Mouse (Mus musculus) ES-Bruce4 (cell line): ENCODE data around the gene Cdc42.

Experiments
- CTCF ChIP-seq: IDR thresholded peaks from one replicate; pipeline ENCODE4 v1.8.1; 2011; ENCODE audit warnings: low read depth, low read length
- POLR2A ChIP-seq: IDR thresholded peaks from one replicate; pipeline ENCODE4 v1.8.1; 2011; ENCODE audit warnings: low read length; ENCODE audit not compliant: insufficient read depth

DNA sequence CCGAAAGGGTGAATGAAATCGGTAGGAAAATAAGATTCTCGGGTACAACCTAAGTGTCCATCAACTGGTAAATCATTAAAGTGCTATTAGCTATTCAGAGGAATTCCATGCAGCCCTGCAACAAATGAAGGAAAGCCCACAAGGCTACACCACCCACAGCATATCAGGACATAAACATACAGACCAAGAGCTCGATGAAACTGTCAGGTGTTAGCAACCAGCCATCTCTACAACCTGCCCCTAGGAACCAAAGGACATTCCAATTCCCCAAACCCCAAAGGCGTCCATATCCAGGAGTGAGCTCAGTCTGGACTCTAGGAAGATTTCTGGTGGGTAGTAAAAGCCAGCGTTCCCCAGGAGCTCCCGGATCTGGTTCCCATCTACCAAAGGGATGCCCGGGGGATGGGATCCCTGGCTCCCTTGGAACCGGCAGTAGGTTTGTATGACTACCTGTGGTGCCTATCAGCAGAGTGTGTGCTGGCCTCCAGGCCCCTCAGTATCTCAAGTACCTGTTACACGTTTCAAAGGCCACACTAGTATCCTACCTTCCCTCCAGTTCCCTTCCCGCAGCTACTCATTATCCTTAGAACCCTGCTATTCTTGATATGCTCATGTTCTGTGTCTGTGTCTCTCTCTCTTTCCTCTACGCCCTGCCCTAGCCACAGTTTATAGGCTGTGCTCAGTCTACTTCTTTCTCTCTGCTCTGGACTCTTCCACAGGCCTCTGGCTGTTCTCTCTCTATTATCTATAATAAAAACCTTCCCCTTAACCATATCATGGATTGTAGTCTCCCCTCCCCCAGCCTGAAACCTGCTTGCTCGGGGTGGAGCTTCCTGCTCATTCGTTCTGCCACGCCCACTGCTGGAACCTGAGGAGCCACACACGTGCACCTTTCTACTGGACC is 23.4 kb upstream of the Cdc42 start:
- no peak for TF ChIP-seq POLR2A
- no peak for TF ChIP-seq CTCF
